8 mouse cellular contexts compared by ENCODE assay signal in the genomic region with DNA sequence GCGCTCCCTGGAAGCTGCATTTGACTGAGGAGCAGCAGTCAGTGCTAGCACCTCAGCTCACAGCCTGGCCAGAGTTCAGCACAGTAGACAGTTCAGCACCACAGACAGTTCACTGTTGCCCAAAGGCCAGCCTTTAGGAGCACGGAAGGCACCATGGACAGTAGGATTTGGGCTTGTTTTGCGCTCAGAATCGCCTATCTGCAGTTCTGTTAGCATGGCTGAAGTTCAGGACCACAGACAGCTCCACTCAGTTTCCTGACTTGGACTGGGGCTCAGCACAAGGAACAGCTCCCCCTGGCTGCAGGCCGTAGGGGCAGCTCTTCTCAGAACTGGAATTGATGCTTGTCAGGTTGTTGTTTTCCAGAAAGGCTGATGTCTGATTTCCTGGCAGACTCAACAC.
DNase-seq lines count a peak whose midpoint lies in the region; ATAC-seq and TF ChIP-seq lines count a peak whose summit lies in the region.

No protein-coding gene starts in this region.

- no peaks in the 10 kb centered on the region for H3K9me3 ChIP-seq in ES-E14 (ENCODE audit: control insufficient read depth, insufficient read depth, low read depth, low read length)
- H3K9me3 ChIP-seq in embryonic facial prominence, embryonic 15.5 days (replicated peaks): no peaks in the 10 kb centered on the region
- no peaks in the 10 kb centered on the region for H3K9me3 ChIP-seq in heart, postnatal 0 days (replicated peaks; ENCODE audit: control insufficient read depth, low read length)
- no peaks in the 10 kb centered on the region for H3K9me3 ChIP-seq in lung, postnatal 0 days (ENCODE audit: low read length)

- TF ChIP-seq EP300 in heart, postnatal 0 days (IDR thresholded peaks at IDR 0.05; ENCODE audit: low read depth): no peak
- TF ChIP-seq EP300 in lung, postnatal 0 days (IDR thresholded peaks at IDR 0.05): no peak

- H3K9ac ChIP-seq in ES-E14 (ENCODE audit: insufficient read depth, low read depth, low read length, poor library complexity, severe bottlenecking): no peak overlapping the region
- no peak overlapping the region for H3K9ac ChIP-seq in embryonic facial prominence, embryonic 15.5 days
- no peak overlapping the region for H3K9ac ChIP-seq in heart, postnatal 0 days (replicated peaks; ENCODE audit: low read depth, low read length)
- H3K9ac ChIP-seq in lung, postnatal 0 days (replicated peaks; ENCODE audit: low read depth): no peak overlapping the region

- H3K36me3 ChIP-seq in ES-E14 (ENCODE audit: control insufficient read depth, insufficient read depth, low read length, poor library complexity, severe bottlenecking): no peaks in the 10 kb centered on the region
- H3K36me3 ChIP-seq in embryonic facial prominence, embryonic 15.5 days: no peaks in the 10 kb centered on the region
- H3K36me3 ChIP-seq in heart, postnatal 0 days (replicated peaks; ENCODE audit: control insufficient read depth, insufficient read depth, low read length): no peaks in the 10 kb centered on the region
- no peaks in the 10 kb centered on the region for H3K36me3 ChIP-seq in lung, postnatal 0 days (ENCODE audit: insufficient read depth, low read length)

- no peak overlapping the region for H3K4me3 ChIP-seq in ES-E14 (ENCODE audit: insufficient read depth in 1 of 2, low read depth in 1 of 2, low read length in 2 of 2, poor library complexity in 1 of 2, severe bottlenecking in 1 of 2)
- no peak overlapping the region for H3K4me3 ChIP-seq in embryonic facial prominence, embryonic 15.5 days (replicated peaks)
- H3K4me3 ChIP-seq in heart, postnatal 0 days (ENCODE audit: low read depth, low read length): no peak overlapping the region
- H3K4me3 ChIP-seq in lung, postnatal 0 days (ENCODE audit: low read depth, low read length): no peak overlapping the region

- peak; percentile 69; the same call in 1 of the 2 replicates for ATAC-seq in embryonic facial prominence, embryonic 15.5 days (ENCODE audit: insufficient number of reproducible peaks, low FRiP score, low TSS enrichment, low read depth)
- ATAC-seq in heart, postnatal 0 days (ENCODE audit: insufficient read depth, low read depth): peak; percentile 79
- ATAC-seq in lung, postnatal 0 days: peak; percentile 71
- no peak for ATAC-seq in monocyte, adult 5-6 weeks (replicated peaks; ENCODE audit: insufficient number of reproducible peaks, low FRiP score, low TSS enrichment, poor library complexity, severe bottlenecking)

- in situ Hi-C loops in ES-E14 (cut with MboI; ENCODE audit: low sequenced_read_pairs in 2 of 2, unreplicated experiment in 2 of 2): no loop called here

- no peaks in the 10 kb centered on the region for H3K27me3 ChIP-seq in embryonic facial prominence, embryonic 15.5 days
- no peaks in the 10 kb centered on the region for H3K27me3 ChIP-seq in heart, postnatal 0 days (ENCODE audit: control insufficient read depth, insufficient read depth, low read length)
- H3K27me3 ChIP-seq in lung, postnatal 0 days (replicated peaks; ENCODE audit: insufficient read depth, low read length): no peaks in the 10 kb centered on the region

- H3K4me2 ChIP-seq in embryonic facial prominence, embryonic 15.5 days (replicated peaks): no peak overlapping the region
- H3K4me2 ChIP-seq in heart, postnatal 0 days (ENCODE audit: low read depth, low read length): no peak overlapping the region
- H3K4me2 ChIP-seq in lung, postnatal 0 days (replicated peaks; ENCODE audit: low read depth, low read length): no peak overlapping the region

- WGBS in embryonic facial prominence, embryonic 15.5 days: 22% methylated on average over 5 of the region's 5 CpGs
- WGBS in heart, postnatal 0 days: 20% methylated on average over 5 of the region's 5 CpGs
- WGBS in lung, postnatal 0 days: 19% methylated on average over 5 of the region's 5 CpGs

- no peak overlapping the region for H3K27ac ChIP-seq in ES-E14 (ENCODE audit: insufficient read depth, low read depth, low read length, poor library complexity, severe bottlenecking)
- H3K27ac ChIP-seq in embryonic facial prominence, embryonic 15.5 days (replicated peaks): no peak overlapping the region
- H3K27ac ChIP-seq in heart, postnatal 0 days (ENCODE audit: low read depth): no peak overlapping the region
- H3K27ac ChIP-seq in lung, postnatal 0 days (ENCODE audit: low read length): no peak overlapping the region

- peak; percentile 90 for TF ChIP-seq CTCF in heart, postnatal 0 days (IDR thresholded peaks at IDR 0.05; ENCODE audit: low read depth)
- TF ChIP-seq CTCF in lung, postnatal 0 days (IDR thresholded peaks at IDR 0.05): peak; percentile 90

- H3K4me1 ChIP-seq in ES-E14 (ENCODE audit: control insufficient read depth in 2 of 2, insufficient read depth in 2 of 2, low read length in 2 of 2, poor library complexity in 1 of 2): no peaks in the 10 kb centered on the region
- no peaks in the 10 kb centered on the region for H3K4me1 ChIP-seq in embryonic facial prominence, embryonic 15.5 days
- no peaks in the 10 kb centered on the region for H3K4me1 ChIP-seq in heart, postnatal 0 days (ENCODE audit: control insufficient read depth, insufficient read depth)
- H3K4me1 ChIP-seq in lung, postnatal 0 days (ENCODE audit: insufficient read depth, low read depth, low read length): no peaks in the 10 kb centered on the region

- DNase-seq in ES-E14 (ENCODE audit: low read depth, low spot score): peak; percentile 95
- DNase-seq in adrenal gland, postnatal 36 days: peak; percentile 91 to 93
- DNase-seq in heart, postnatal 0 days (ENCODE audit: low spot score): peak; percentile 88
- peak; percentile 37 to 60 for DNase-seq in layer of hippocampus, adult 8-10 months (ENCODE audit: low spot score in 2 of 2)
- peak; percentile 92 for DNase-seq in lung, postnatal 0 days (ENCODE audit: low spot score)
- peak; percentile 8 to 18 for DNase-seq in right cerebral cortex, postnatal 36 days (ENCODE audit: low spot score in 2 of 2)

TF ChIP-seq in ES-E14, 5 proteins besides CTCF, POLR2A, EP300 and RAD21:
- peak; percentile 62; the same call in 1 of the 2 replicates for TF ChIP-seq MAFK (IDR thresholded peaks at IDR 0.05; ENCODE audit: insufficient read depth, low read depth, low read length)
- no peak for TF ChIP-seq CHD2 (IDR thresholded peaks at IDR 0.05; ENCODE audit: low read depth, low read length)
- TF ChIP-seq HCFC1 (IDR thresholded peaks at IDR 0.05; ENCODE audit: borderline replicate concordance, insufficient read depth, low read length): peak; percentile 48; the same call in 1 of the 2 replicates
- TF ChIP-seq ZNF384 (IDR thresholded peaks at IDR 0.05; ENCODE audit: low read depth, low read length): no peak
- peak; percentile 88 for TF ChIP-seq ZC3H11A (IDR thresholded peaks at IDR 0.05; ENCODE audit: borderline replicate concordance, low read depth, low read length)

Comparison
In these comparisons a context has a peak if more than half of its experiments do, and no peak if none do; other contexts are left out.
1. DNase-seq: peak in every context shown above with its lines; median percentile 95 in ES-E14; 92 in adrenal gland, postnatal 36 days; 92 in lung, postnatal 0 days; 88 in heart, postnatal 0 days; 48 in layer of hippocampus, adult 8-10 months; 13 in right cerebral cortex, postnatal 36 days.